Mouse (Mus musculus): ENCODE results near the gene Fntb. TPM values are rescaled to one million over a fixed set of nuclear protein-coding genes. Genes with fewer than 3 reads are reported as not detected.

Fntb gene
- total and polyA plus RNA-seq, 3 experiments = 10.4 to 79.8 (median 30.1) TPM

- TF ChIP-seq POLR2AphosphoS5 (IDR thresholded peaks at IDR 0.05; ENCODE audit: insufficient replicate concordance, low read depth, low read length) (no peak), GATA2 (IDR thresholded peaks at IDR 0.05; ENCODE audit: borderline replicate concordance, low read depth, low read length) (no peak), TAL1 (conservative IDR thresholded peaks at IDR 0.05; ENCODE audit: low read depth, low read length) (no peak), CTCF (IDR thresholded peaks at IDR 0.05; ENCODE audit: low read depth, low read length) (peak; percentile 25; the same call in 1 of the 2 replicates), GATA1 (IDR thresholded peaks at IDR 0.05; ENCODE audit: borderline replicate concordance, low read length) (no peak)
- Histone ChIP-seq H3K4me3 (ENCODE audit: low read depth, low read length) (peak overlapping the region; percentile 74), H3K9me3 (replicated peaks) (no peaks in the 10 kb centered on the region), H3K27me3 (ENCODE audit: insufficient read depth, low read length) (peaks cover 18% of the 10 kb centered on the region), H3K4me1 (ENCODE audit: insufficient read depth, low read depth, low read length) (peaks cover 20% of the 10 kb centered on the region), H3K36me3 (replicated peaks) (peaks cover 26% of the 10 kb centered on the region)
- DNase-seq (ENCODE audit: low spot score) (peak; percentile 98), ATAC-seq (ENCODE audit: extremely low read depth, insufficient number of reproducible peaks, low FRiP score, poor library complexity, severe bottlenecking) (peak; percentile 97)
Observed at GRCm38 (mm10) chr12:76837101-76837843, 71.9 kb downstream of the Fntb start.

- peak overlapping the region; percentile 74 for H3K4me3 ChIP-seq (ENCODE audit: low read depth, low read length)
- H3K4me1 ChIP-seq (ENCODE audit: insufficient read depth, low read depth, low read length) = peaks cover 20% of the 10 kb centered on the region
- H3K27me3 ChIP-seq (ENCODE audit: insufficient read depth, low read length) = peaks cover 16% of the 10 kb centered on the region
- ATAC-seq (ENCODE audit: extremely low read depth, insufficient number of reproducible peaks, low FRiP score, poor library complexity, severe bottlenecking) = no peak
- TF ChIP-seq GATA1 (IDR thresholded peaks at IDR 0.05; ENCODE audit: borderline replicate concordance, low read length) (no peak), TAL1 (conservative IDR thresholded peaks at IDR 0.05; ENCODE audit: low read depth, low read length) (no peak)
- no peaks in the 10 kb centered on the region for H3K9me3 ChIP-seq (replicated peaks)
- H3K36me3 ChIP-seq (replicated peaks) = peaks cover 33% of the 10 kb centered on the region
- peak; percentile 30 for DNase-seq (ENCODE audit: low spot score)
Observed at GRCm38 (mm10) chr12:76837844-76838650, 72.7 kb downstream of the Fntb start.

- TF ChIP-seq GATA2 (IDR thresholded peaks at IDR 0.05; ENCODE audit: borderline replicate concordance, low read depth, low read length) (no peak), GATA1 (IDR thresholded peaks at IDR 0.05; ENCODE audit: borderline replicate concordance, low read length) (no peak), TAL1 (conservative IDR thresholded peaks at IDR 0.05; ENCODE audit: low read depth, low read length) (no peak), CTCF (IDR thresholded peaks at IDR 0.05; ENCODE audit: low read depth, low read length) (no peak), POLR2AphosphoS5 (IDR thresholded peaks at IDR 0.05; ENCODE audit: insufficient replicate concordance, low read depth, low read length) (no peak)
- Histone ChIP-seq H3K27me3 (ENCODE audit: insufficient read depth, low read length) (peaks cover 8% of the 10 kb centered on the region; the same call in 1 of the 2 replicates), H3K4me3 (ENCODE audit: low read depth, low read length) (no peak overlapping the region), H3K9me3 (replicated peaks) (no peaks in the 10 kb centered on the region), H3K4me1 (ENCODE audit: insufficient read depth, low read depth, low read length) (peaks cover 20% of the 10 kb centered on the region), H3K36me3 (replicated peaks) (peaks cover 39% of the 10 kb centered on the region)
- ATAC-seq (ENCODE audit: extremely low read depth, insufficient number of reproducible peaks, low FRiP score, poor library complexity, severe bottlenecking) (no peak), DNase-seq (ENCODE audit: low spot score) (no peak)
Observed at GRCm38 (mm10) chr12:76839298-76839697, 73.9 kb downstream of the Fntb start.

- Histone ChIP-seq H3K4me3 (ENCODE audit: low read depth, low read length) (no peak overlapping the region), H3K4me1 (ENCODE audit: insufficient read depth, low read depth, low read length) (peaks cover 20% of the 10 kb centered on the region), H3K36me3 (replicated peaks) (peaks cover 44% of the 10 kb centered on the region), H3K9me3 (replicated peaks) (no peaks in the 10 kb centered on the region), H3K27me3 (ENCODE audit: insufficient read depth, low read length) (peaks cover 4% of the 10 kb centered on the region; the same call in 1 of the 2 replicates)
- no peak for ATAC-seq (ENCODE audit: extremely low read depth, insufficient number of reproducible peaks, low FRiP score, poor library complexity, severe bottlenecking)
- TF ChIP-seq GATA1 (IDR thresholded peaks at IDR 0.05; ENCODE audit: borderline replicate concordance, low read length) (no peak), GATA2 (IDR thresholded peaks at IDR 0.05; ENCODE audit: borderline replicate concordance, low read depth, low read length) (no peak), POLR2AphosphoS5 (IDR thresholded peaks at IDR 0.05; ENCODE audit: insufficient replicate concordance, low read depth, low read length) (no peak), CTCF (IDR thresholded peaks at IDR 0.05; ENCODE audit: low read depth, low read length) (no peak), TAL1 (conservative IDR thresholded peaks at IDR 0.05; ENCODE audit: low read depth, low read length) (no peak)
- DNase-seq (ENCODE audit: low spot score) = no peak
Observed at GRCm38 (mm10) chr12:76840081-76840480, 74.7 kb downstream of the Fntb start.

GRCm38 (mm10) chr12:76844346-76845061 lies 79.1 kb downstream of the Fntb start:
- no peak for DNase-seq (ENCODE audit: low spot score)

More at GRCm38 (mm10) chr12:76844346-76845061, 79.1 kb downstream of the Fntb start:
- Histone ChIP-seq H3K36me3 (replicated peaks) (peaks cover 63% of the 10 kb centered on the region), H3K27me3 (ENCODE audit: insufficient read depth, low read length) (no peaks in the 10 kb centered on the region), H3K9me3 (replicated peaks) (no peaks in the 10 kb centered on the region), H3K4me1 (ENCODE audit: insufficient read depth, low read depth, low read length) (0 out of 2 replicates have a peak, but pooled peaks cover 4% of the 10 kb centered on the region), H3K4me3 (ENCODE audit: low read depth, low read length) (no peak overlapping the region)
- no peak for TF ChIP-seq POLR2AphosphoS5 (IDR thresholded peaks at IDR 0.05; ENCODE audit: insufficient replicate concordance, low read depth, low read length)
- no peak for TF ChIP-seq GATA1 (IDR thresholded peaks at IDR 0.05; ENCODE audit: borderline replicate concordance, low read length)
- TF ChIP-seq GATA2 (IDR thresholded peaks at IDR 0.05; ENCODE audit: borderline replicate concordance, low read depth, low read length) = no peak
- no peak for TF ChIP-seq CTCF (IDR thresholded peaks at IDR 0.05; ENCODE audit: low read depth, low read length)
- no peak for TF ChIP-seq TAL1 (conservative IDR thresholded peaks at IDR 0.05; ENCODE audit: low read depth, low read length)
- no peak for ATAC-seq (ENCODE audit: extremely low read depth, insufficient number of reproducible peaks, low FRiP score, poor library complexity, severe bottlenecking)
